Mouse (Mus musculus) neural tube, embryonic 15.5 days (tissue): ENCODE data around the gene Wwtr1. TPM values are rescaled to one million over a fixed set of nuclear protein-coding genes. Genes with fewer than 3 reads are reported as not detected.

Source experiments
- ATAC-seq: fragments of 200-750 bp; cut with Nextera tagmentation; 2 replicates; pipeline ENCODE4 v1.8.0; 2017; ENCODE audit warnings: mild to moderate bottlenecking, moderate TSS enrichment, moderate library complexity; ENCODE audit not compliant: low FRiP score
- H3K27ac ChIP-seq: fragments of 300-500 bp; sonication (generic); replicated peaks from 2 replicates; pipeline ENCODE4 v1.5.1; 2015; ENCODE audit warnings: mild to moderate bottlenecking, inconsistent platforms
- H3K27me3 ChIP-seq: fragments of 300-500 bp; sonication (generic); replicated peaks from 2 replicates; pipeline ENCODE4 v1.6.1; 2015; ENCODE audit warnings: inconsistent platforms
- H3K36me3 ChIP-seq: fragments of 300-500 bp; sonication (generic); 2 replicates; pipeline ENCODE4 v1.6.1; 2015; ENCODE audit warnings: inconsistent platforms
- H3K4me1 ChIP-seq: fragments of 300-500 bp; sonication (generic); 2 replicates; pipeline ENCODE4 v1.6.1; 2015; ENCODE audit warnings: inconsistent platforms
- H3K4me2 ChIP-seq: fragments of 300-500 bp; sonication (generic); 2 replicates; pipeline ENCODE4 v1.6.1; 2015; ENCODE audit warnings: inconsistent platforms, mild to moderate bottlenecking, moderate library complexity
- H3K4me3 ChIP-seq: fragments of 300-500 bp; sonication (generic); replicated peaks from 2 replicates; pipeline ENCODE4 v1.5.1; 2015; ENCODE audit warnings: mild to moderate bottlenecking, inconsistent platforms
- H3K9ac ChIP-seq: fragments of 300-500 bp; sonication (generic); replicated peaks from 2 replicates; pipeline ENCODE4 v1.6.1; 2015; ENCODE audit warnings: mild to moderate bottlenecking, inconsistent platforms
- H3K9me3 ChIP-seq: fragments of 300-500 bp; sonication (generic); replicated peaks from 2 replicates; pipeline ENCODE4 v1.6.1; 2016; ENCODE audit warnings: inconsistent platforms
- WGBS: fragments of 180-500 bp; shearing (Covaris S2); methylation state at CpG from one replicate; pipeline ENCODE4 v1.1.7; 2015; ENCODE audit warnings: mixed read lengths; 5-methylcytosine and 5-hydroxymethylcytosine counted together
- polyA plus RNA-seq: library from polyadenylated mRNA; unstranded; fragments of >200 nt; fragmentation: Nextera tagmentation; extraction: Ambion mirVana; gene quantifications from 2 replicates; pipeline ENCODE4 v1.2.1, GENCODE M21; 2015

The Wwtr1 gene
- polyA plus RNA-seq, 1 experiment from 2014 or later: 8.1 TPM

DNA sequence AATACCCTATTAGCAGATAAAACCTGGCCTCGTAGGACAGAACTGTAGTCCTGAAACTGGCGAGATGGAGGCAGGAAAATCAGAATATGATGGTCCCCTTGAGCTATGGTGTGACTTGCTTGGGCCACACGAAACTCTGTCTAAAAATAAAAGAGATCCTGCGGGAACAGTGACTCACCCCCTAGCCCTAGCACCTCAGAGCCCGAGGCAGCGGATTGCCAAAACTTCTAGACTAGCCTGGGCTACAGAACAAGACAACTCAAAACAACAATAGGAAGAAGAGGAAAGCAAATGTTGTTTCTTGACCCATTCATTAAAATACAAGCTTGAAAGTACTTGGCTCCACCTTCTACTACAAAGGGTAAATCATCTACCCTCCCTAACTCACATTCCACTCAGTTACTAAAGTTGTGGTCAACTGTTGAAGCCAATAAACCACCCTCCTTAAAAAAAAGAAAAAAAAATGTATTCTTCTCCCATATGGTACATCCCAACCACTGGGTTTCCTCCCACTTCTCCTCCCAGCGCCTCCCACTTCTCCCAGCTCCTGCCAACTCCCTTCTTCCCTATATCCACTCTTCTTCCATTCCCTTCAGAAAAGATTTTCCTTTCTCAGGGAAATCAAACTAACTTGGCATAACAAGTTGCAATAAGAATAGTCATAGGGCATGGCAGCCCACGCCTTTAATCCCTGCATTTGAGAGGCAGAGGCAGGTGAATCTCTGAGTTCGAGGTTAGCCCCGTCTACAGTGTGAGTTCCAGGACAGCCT is 4.9 kb upstream of the Wwtr1 start:
- Histone ChIP-seq H3K36me3 (no peaks in the 10 kb centered on the region), H3K4me1 (peaks cover 12% of the 10 kb centered on the region), H3K4me3 (no peak overlapping the region), H3K4me2 (no peak overlapping the region), H3K27ac (no peak overlapping the region), H3K9me3 (no peaks in the 10 kb centered on the region), H3K27me3 (peaks cover 7% of the 10 kb centered on the region; the same call in 1 of the 2 replicates), H3K9ac (no peak overlapping the region)
- ATAC-seq: no peak
- WGBS: 91% methylated on average over 10 of the region's 10 CpGs

DNA sequence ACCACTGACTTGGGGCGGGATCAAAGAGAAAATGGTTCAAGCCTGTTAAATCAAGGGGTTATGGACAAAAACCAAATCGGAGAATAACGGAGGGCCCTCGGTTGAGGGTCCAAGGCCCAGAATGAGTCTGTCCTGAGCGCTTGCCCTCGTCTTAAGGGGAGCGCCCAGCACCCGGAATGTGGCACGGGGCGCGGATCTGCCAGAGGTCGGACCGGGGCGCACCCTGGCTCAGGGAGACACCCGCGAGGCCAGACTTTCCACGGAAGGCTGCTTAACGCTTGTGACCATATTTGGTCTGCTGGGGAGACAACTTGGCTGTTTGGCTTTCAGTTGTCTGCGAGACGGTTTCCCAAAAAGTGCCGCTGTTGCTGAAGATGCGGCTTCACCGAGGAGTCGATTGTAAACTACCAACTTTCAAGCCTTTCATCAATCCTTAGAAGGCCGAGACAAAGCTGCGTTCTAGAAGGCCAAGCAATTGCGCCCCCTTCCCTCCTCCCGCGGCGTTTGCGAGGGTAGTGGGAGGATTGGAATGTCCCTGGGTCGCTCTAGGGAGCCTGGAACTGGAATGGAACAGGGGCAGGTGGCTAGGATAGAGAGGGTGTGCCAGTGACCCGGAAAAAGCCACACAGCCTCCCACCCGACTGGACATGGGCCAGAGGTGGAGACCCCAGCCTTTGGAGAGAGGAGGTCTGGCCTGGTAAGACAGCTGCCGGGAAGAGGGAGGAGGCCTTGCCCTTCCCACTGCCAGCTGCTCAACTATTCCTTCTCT is 530 bp upstream of the Wwtr1 start:
- peak; percentile 56 for ATAC-seq
- under 1% methylated on average over 35 of the region's 35 CpGs for WGBS

DNA sequence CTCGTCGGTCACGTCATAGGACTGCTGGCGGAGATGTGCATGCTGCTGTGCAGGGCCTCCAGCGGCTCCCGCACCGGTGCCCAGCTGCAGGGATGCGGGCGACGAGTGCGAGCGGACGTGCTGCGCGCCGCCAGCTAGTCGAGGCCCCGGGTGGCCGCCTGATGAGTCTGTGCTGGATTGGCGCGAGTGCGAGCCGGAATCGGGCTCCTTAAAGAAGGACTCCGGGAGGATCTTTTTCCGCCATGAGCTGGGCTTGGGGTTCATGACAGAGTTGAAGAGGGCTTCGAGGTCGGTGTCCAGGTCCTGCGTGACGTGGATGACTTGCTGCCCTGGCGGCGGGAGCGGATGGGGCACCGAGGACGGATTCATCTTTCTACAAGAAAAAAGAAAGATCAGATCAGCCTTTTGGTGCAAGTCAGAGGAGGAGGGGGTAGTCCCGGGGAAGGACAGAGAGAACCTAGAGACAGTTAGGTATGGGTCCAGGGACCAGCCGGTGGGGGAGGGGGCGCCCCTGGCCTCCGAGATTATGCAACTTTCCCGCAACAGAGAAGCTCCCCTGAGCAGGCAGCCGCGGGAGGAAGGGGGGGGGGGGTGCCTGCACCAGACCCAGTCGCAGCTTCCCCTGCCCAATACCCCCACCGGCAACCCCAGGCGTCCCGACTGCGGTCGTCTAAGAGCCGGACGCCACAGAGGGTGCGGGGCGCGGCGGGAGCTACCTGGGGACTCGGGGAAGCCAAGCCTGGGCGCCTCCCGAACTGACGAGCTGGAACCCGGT is 638 bp downstream of the Wwtr1 start:
- Histone ChIP-seq H3K9ac (peak overlapping the region; percentile 64), H3K4me3 (peak overlapping the region; percentile 70), H3K36me3 (no peaks in the 10 kb centered on the region), H3K27me3 (peaks cover 7% of the 10 kb centered on the region; the same call in 1 of the 2 replicates), H3K27ac (peak overlapping the region; percentile 84), H3K4me1 (peaks cover 18% of the 10 kb centered on the region), H3K4me2 (peak overlapping the region; percentile 99), H3K9me3 (no peaks in the 10 kb centered on the region)
- under 1% methylated on average over 51 of the region's 59 CpGs for WGBS
- ATAC-seq: peak; percentile 72

More for the DNA sequence above, 530 bp upstream of the Wwtr1 start:
- Histone ChIP-seq H3K9me3 (no peaks in the 10 kb centered on the region), H3K4me2 (peak overlapping the region; percentile 99), H3K36me3 (no peaks in the 10 kb centered on the region), H3K9ac (peak overlapping the region; percentile 64), H3K4me3 (peak overlapping the region; percentile 70), H3K4me1 (peaks cover 18% of the 10 kb centered on the region), H3K27me3 (peaks cover 7% of the 10 kb centered on the region; the same call in 1 of the 2 replicates), H3K27ac (peak overlapping the region; percentile 84)

DNA sequence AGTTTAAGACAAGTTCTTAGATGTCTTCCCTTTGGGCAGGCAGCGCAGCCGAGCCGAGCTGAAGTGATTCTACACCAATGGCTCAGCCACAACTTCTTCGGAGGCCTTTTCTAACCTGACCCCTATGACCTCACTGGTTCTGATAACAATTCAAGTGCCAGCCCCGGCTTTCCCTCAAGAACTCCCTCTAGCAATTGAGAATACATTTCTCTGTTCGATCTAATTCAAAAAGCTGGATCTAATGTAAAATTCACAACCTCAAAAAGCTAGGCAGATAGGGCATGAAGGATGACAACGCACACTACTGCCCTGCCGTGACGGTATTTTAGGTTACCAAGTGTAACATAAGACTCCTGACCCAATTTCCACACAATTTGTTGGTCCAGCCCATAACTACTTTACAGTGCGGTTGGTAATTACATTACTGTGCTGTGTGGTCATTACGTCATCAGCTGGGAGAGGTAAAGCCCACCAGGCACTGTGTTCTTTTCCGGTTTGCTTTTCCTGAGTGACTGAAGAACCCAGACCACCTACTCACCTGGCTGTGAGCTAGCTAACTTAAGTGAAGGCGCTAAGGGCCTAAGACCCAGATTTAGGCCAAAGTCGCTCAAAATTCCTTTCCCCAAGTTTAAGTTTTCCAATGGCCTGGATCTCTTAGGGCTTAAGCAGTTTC is 1.7 kb downstream of the Wwtr1 start:
- Histone ChIP-seq H3K36me3 (no peaks in the 10 kb centered on the region), H3K27me3 (peaks cover 7% of the 10 kb centered on the region; the same call in 1 of the 2 replicates), H3K9ac (peak overlapping the region; percentile 64; the same call in 1 of the 2 replicates), H3K9me3 (no peaks in the 10 kb centered on the region), H3K4me2 (peak overlapping the region; percentile 99), H3K27ac (no peak overlapping the region), H3K4me3 (peak overlapping the region; percentile 70), H3K4me1 (peaks cover 18% of the 10 kb centered on the region)
- WGBS: 50% methylated on average over 14 of the region's 14 CpGs
- no peak for ATAC-seq

DNA sequence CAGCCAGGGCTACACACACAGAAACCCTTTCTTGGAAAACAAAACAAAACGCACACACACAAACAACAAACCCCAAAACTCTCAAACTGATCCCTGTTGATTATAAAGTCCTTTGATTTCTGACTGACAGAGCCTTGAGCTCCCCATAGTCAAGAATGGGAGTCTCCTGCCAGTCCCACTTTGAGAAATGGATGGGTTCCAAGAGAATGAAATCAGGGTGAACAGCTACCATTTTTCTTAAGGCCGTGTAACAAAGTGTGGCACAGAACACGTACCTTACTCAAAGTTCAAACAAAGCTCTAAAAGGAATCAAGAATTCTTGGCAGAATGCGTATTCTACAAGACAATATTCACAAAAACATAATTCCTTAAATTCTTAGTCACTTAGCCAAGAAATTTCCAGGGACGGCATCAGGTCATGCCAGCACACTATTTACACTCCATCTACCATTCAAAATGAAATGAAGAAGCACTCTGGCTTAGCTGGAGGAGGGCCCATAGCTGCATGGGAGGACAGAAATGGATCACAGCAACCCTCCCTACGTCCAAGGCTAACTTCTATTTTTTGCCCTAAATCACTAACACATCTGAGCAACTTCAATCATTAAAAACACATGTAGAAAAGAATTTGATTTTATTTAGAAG is 3.3 kb downstream of the Wwtr1 start:
- Histone ChIP-seq H3K4me1 (peaks cover 18% of the 10 kb centered on the region), H3K9ac (no peak overlapping the region), H3K4me3 (no peak overlapping the region; the same call in 1 of the 2 replicates), H3K27ac (no peak overlapping the region), H3K4me2 (peak overlapping the region; percentile 99), H3K9me3 (no peaks in the 10 kb centered on the region), H3K27me3 (peaks cover 7% of the 10 kb centered on the region; the same call in 1 of the 2 replicates), H3K36me3 (no peaks in the 10 kb centered on the region)
- WGBS: 70% methylated on average over 6 of the region's 6 CpGs
- no peak for ATAC-seq

DNA sequence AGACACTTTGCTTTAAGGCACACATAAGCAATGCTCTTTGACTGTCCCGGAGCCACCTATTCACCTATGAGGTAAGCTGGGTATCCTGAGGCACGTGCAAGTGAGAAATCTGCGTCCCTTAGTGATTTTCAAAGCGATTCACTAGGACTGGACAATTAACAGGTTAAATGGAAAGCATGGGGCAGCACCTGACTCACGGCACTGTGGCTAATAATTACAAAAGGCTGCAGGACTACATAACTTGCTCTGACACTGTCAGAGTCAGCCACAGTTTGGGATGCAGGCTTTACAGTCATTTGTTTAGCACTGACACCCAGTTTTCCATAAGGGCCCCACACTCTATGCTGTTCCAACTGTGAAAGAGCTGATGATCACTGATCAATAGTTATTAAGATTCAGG is 9.1 kb downstream of the Wwtr1 start:
- Histone ChIP-seq H3K36me3 (no peaks in the 10 kb centered on the region), H3K4me1 (0 out of 2 replicates have a peak, but pooled peaks cover 3% of the 10 kb centered on the region), H3K4me3 (no peak overlapping the region), H3K27me3 (no peaks in the 10 kb centered on the region), H3K9ac (no peak overlapping the region), H3K4me2 (no peak overlapping the region), H3K27ac (no peak overlapping the region), H3K9me3 (no peaks in the 10 kb centered on the region)
- 87% methylated on average over 5 of the region's 5 CpGs for WGBS
- ATAC-seq: no peak

DNA sequence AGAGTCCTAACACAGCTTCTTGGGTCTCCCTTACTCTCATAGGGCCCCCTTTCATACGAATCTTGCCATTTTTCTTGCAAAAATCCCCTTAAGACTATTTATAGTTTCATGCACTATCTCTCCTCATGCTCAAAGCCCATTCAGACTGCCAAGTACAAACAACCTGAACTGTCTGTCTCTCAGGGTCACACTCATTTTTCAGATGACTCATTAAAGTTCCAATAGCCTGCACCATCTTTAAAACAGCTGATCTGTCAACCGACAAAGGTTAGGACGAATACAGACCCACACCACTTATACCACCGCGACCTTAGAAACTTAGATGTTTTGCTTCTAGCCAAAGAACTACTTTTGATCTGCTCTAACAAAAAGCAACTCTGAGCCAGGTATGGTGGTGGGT is 12.1 kb downstream of the Wwtr1 start:
- no peaks in the 10 kb centered on the region for H3K9me3 ChIP-seq
- no peak overlapping the region for H3K27ac ChIP-seq
- H3K36me3 ChIP-seq: no peaks in the 10 kb centered on the region
- H3K4me3 ChIP-seq: no peak overlapping the region
- no peak overlapping the region for H3K9ac ChIP-seq
- no peak overlapping the region for H3K4me2 ChIP-seq
- H3K4me1 ChIP-seq: 0 out of 2 replicates have a peak, but pooled peaks cover 3% of the 10 kb centered on the region
- H3K27me3 ChIP-seq: no peaks in the 10 kb centered on the region
- 94% methylated on average over 5 of the region's 5 CpGs for WGBS
- ATAC-seq: no peak

DNA sequence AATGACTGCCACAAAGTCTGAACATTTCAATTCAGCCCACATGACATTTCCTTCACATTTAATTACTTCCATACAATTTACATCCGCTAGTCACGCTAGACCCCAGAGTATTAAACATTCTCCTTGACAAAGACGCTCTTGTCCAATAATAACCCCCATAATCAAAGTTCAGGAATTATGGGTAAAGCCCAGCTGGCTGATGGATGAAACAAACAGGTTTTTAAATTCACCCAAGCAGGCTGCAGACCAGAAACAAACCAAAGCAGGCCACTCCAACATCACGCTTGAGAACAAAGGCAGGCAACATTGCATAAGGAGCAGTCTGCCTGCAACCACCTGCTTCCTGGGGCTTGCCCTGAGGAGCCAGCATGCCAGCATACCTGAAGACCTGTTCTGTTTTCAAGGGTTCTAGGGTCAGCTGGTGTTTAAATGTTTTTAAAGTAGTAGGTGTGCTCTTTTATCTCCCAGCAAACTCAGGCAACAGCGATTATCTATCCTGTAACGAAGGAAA is 12.7 kb downstream of the Wwtr1 start:
- Histone ChIP-seq H3K9me3 (no peaks in the 10 kb centered on the region), H3K27me3 (no peaks in the 10 kb centered on the region), H3K36me3 (no peaks in the 10 kb centered on the region), H3K9ac (no peak overlapping the region), H3K4me2 (no peak overlapping the region), H3K4me3 (no peak overlapping the region), H3K27ac (no peak overlapping the region), H3K4me1 (0 out of 2 replicates have a peak, but pooled peaks cover 3% of the 10 kb centered on the region)
- 61% methylated on average over 6 of the region's 6 CpGs for WGBS
- no peak for ATAC-seq

DNA sequence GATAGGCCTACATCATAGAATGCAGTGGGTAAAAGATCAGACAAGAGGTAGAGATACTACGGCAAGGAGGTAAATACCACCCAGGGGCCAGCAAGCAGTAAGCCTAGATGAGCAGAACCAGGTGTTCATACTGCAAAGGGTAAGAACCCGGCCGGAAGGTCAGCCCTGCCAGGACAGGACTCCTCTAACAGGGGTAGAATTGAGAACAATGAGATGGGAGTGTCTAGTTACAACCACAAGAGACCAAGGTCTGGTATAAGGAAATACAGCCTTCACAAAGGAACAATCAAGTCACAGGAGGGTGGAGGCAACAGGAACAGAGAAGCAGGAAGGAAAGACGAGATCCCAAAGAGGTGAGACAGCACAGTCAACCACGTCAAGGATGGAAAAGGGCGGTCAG is 16.9 kb downstream of the Wwtr1 start:
- Histone ChIP-seq H3K4me2 (no peak overlapping the region), H3K36me3 (no peaks in the 10 kb centered on the region), H3K9ac (no peak overlapping the region), H3K27ac (no peak overlapping the region), H3K4me1 (0 out of 2 replicates have a peak, but pooled peaks cover 3% of the 10 kb centered on the region), H3K27me3 (no peaks in the 10 kb centered on the region), H3K9me3 (no peaks in the 10 kb centered on the region), H3K4me3 (no peak overlapping the region)
- ATAC-seq: no peak
- 88% methylated on average over 6 of the region's 6 CpGs for WGBS

DNA sequence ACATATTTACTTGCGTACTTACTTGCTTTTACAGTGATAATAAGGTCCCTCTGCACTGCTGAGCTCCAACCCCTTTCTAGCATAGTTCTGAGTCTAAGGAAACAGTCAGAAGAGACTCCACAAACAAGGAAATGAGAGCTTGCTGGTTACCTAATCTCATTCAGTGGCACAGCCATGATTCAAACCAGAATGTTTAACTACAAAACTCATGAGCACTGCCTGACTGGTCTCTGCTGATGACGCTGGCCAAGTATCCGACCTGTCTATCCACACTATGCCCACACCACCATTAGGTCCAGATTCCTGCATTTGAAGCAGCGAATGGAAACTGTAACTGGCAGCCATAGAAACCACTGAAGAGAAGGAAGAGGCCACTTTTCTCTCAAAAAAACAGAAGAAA is 18.3 kb downstream of the Wwtr1 start:
- no peak overlapping the region for H3K9ac ChIP-seq
- H3K4me1 ChIP-seq: no peaks in the 10 kb centered on the region
- no peaks in the 10 kb centered on the region for H3K9me3 ChIP-seq
- H3K27me3 ChIP-seq: no peaks in the 10 kb centered on the region
- ATAC-seq: no peak
- H3K36me3 ChIP-seq: no peaks in the 10 kb centered on the region
- 92% methylated on average over 4 of the region's 4 CpGs for WGBS
- H3K4me2 ChIP-seq: no peak overlapping the region
- no peak overlapping the region for H3K27ac ChIP-seq
- no peak overlapping the region for H3K4me3 ChIP-seq
